Mouse (Mus musculus) lung, embryonic 14.5 days (tissue): Measurements from ENCODE around the gene Ddx20. TPM values are rescaled to one million over a fixed set of nuclear protein-coding genes. Genes with fewer than 3 reads are reported as not detected.

Source experiments
- ATAC-seq: fragments of 200-750 bp; cut with Nextera tagmentation; 2 replicates; pipeline ENCODE4 v1.8.0; 2017; ENCODE audit warnings: mild to moderate bottlenecking, moderate TSS enrichment, moderate library complexity; ENCODE audit not compliant: insufficient read depth
- DNase-seq: peaks from one replicate; pipeline ENCODE4 v3.0.0-alpha.2; 2015
- H3K27ac ChIP-seq: fragments of 300-500 bp; sonication (generic); 2 replicates; pipeline ENCODE4 v1.5.1; 2014; ENCODE audit warnings: low read depth, mild to moderate bottlenecking, moderate library complexity
- H3K27me3 ChIP-seq: fragments of 300-500 bp; sonication (generic); 2 replicates; pipeline ENCODE4 v1.6.1; 2014; ENCODE audit warnings: low read length, control low read depth; ENCODE audit not compliant: insufficient read depth
- H3K36me3 ChIP-seq: fragments of 300-500 bp; sonication (generic); 2 replicates; pipeline ENCODE4 v1.6.1; 2014; ENCODE audit warnings: control low read depth; ENCODE audit not compliant: insufficient read depth
- H3K4me1 ChIP-seq: fragments of 300-500 bp; sonication (generic); 2 replicates; pipeline ENCODE4 v1.6.1; 2014; ENCODE audit warnings: antibody characterized with exemption, control low read depth; ENCODE audit not compliant: insufficient read depth
- H3K4me2 ChIP-seq: fragments of 300-500 bp; sonication (generic); 2 replicates; pipeline ENCODE4 v1.6.1; 2014; ENCODE audit warnings: mild to moderate bottlenecking
- H3K4me3 ChIP-seq: fragments of 300-500 bp; sonication (generic); 2 replicates; pipeline ENCODE4 v1.5.1; 2014; ENCODE audit warnings: low read depth, low read length
- H3K9ac ChIP-seq: fragments of 300-500 bp; sonication (generic); 2 replicates; pipeline ENCODE4 v1.6.1; 2014
- H3K9me3 ChIP-seq: fragments of 300-500 bp; sonication (generic); 2 replicates; pipeline ENCODE4 v1.6.1; 2016; ENCODE audit warnings: low read depth, low read length, control low read depth
- CTCF ChIP-seq: IDR thresholded peaks from 2 replicates; pipeline ENCODE4 v1.5.1; 2016; ENCODE audit warnings: antibody characterized with exemption, low read depth
- WGBS: fragments of 180-500 bp; shearing (Covaris S2); extraction: QIAGEN DNeasy Blood & Tissue Kit; methylation state at CpG from one replicate; pipeline ENCODE4 v1.1.7; 2014; 5-methylcytosine and 5-hydroxymethylcytosine counted together
- polyA plus RNA-seq: library from polyadenylated mRNA; unstranded; fragments of >200 nt; fragmentation: Nextera tagmentation; extraction: Ambion mirVana; gene quantifications from 2 replicates; pipeline ENCODE4 v1.2.1, GENCODE M21; 2014

Gene Ddx20
- polyA plus RNA-seq, 1 experiment from 2014 or later: 45.0 TPM

- H3K4me2 ChIP-seq: no peak overlapping the region
- DNase-seq (no peak), ATAC-seq (peak; percentile 57)
- H3K36me3 ChIP-seq: no peaks in the 10 kb centered on the region
- H3K9me3 ChIP-seq: no peaks in the 10 kb centered on the region
- peaks cover 13% of the 10 kb centered on the region for H3K4me1 ChIP-seq
- H3K27ac ChIP-seq: peak overlapping the region; percentile 55; the same call in 1 of the 2 replicates
- no peak for TF ChIP-seq CTCF
- H3K9ac ChIP-seq: no peak overlapping the region
- no peak overlapping the region for H3K4me3 ChIP-seq
- 22% methylated on average over 3 of the region's 3 CpGs for WGBS
- no peaks in the 10 kb centered on the region for H3K27me3 ChIP-seq
Measured at GRCm38 (mm10) chr3:105699241-105699933, 12.0 kb upstream of the Ddx20 start.

- H3K4me1 ChIP-seq: peaks cover 10% of the 10 kb centered on the region
- no peak for TF ChIP-seq CTCF
- no peak for ATAC-seq
Measured at GRCm38 (mm10) chr3:105698311-105698710, 10.9 kb upstream of the Ddx20 start.

GRCm38 (mm10) chr3:105697148-105697441 lies 9.7 kb upstream of the Ddx20 start:
- H3K4me3 ChIP-seq: no peak overlapping the region
- DNase-seq: no peak
- no peak for TF ChIP-seq CTCF
- no peak overlapping the region for H3K4me2 ChIP-seq
- no peak for ATAC-seq
- H3K9ac ChIP-seq: no peak overlapping the region
- no peaks in the 10 kb centered on the region for H3K9me3 ChIP-seq
- WGBS: 75% methylated on average over 5 of the region's 5 CpGs
- no peaks in the 10 kb centered on the region; the same call in 1 of the 2 replicates for H3K27me3 ChIP-seq
- H3K27ac ChIP-seq: no peak overlapping the region
- no peaks in the 10 kb centered on the region for H3K36me3 ChIP-seq
- peaks cover 10% of the 10 kb centered on the region for H3K4me1 ChIP-seq

More at GRCm38 (mm10) chr3:105698311-105698710, 10.9 kb upstream of the Ddx20 start:
- Histone ChIP-seq H3K36me3 (no peaks in the 10 kb centered on the region), H3K4me2 (no peak overlapping the region), H3K27ac (no peak overlapping the region), H3K9me3 (no peaks in the 10 kb centered on the region), H3K4me3 (no peak overlapping the region), H3K9ac (no peak overlapping the region), H3K27me3 (no peaks in the 10 kb centered on the region; the same call in 1 of the 2 replicates)
- WGBS: 35% methylated on average over 1 of the region's 1 CpGs
- no peak for DNase-seq

- peaks cover 8% of the 10 kb centered on the region for H3K4me1 ChIP-seq
- no peak for TF ChIP-seq CTCF
- WGBS: 59% methylated on average over 17 of the region's 17 CpGs
- ATAC-seq (no peak), DNase-seq (no peak)
- H3K27ac ChIP-seq: peak overlapping the region; percentile 9; the same call in 1 of the 2 replicates
- no peaks in the 10 kb centered on the region for H3K9me3 ChIP-seq
- H3K9ac ChIP-seq: no peak overlapping the region
- no peaks in the 10 kb centered on the region; the same call in 1 of the 2 replicates for H3K27me3 ChIP-seq
- no peak overlapping the region; the same call in 1 of the 2 replicates for H3K4me2 ChIP-seq
- no peak overlapping the region for H3K4me3 ChIP-seq
- H3K36me3 ChIP-seq: no peaks in the 10 kb centered on the region
Measured at GRCm38 (mm10) chr3:105696387-105697147, 9.2 kb upstream of the Ddx20 start.

GRCm38 (mm10) chr3:105695476-105696386 lies 8.4 kb upstream of the Ddx20 start:
- H3K27ac ChIP-seq: peak overlapping the region; percentile 44; the same call in 1 of the 2 replicates

GRCm38 (mm10) chr3:105693327-105694080 lies 6.1 kb upstream of the Ddx20 start:
- Histone ChIP-seq H3K4me1 (0 out of 2 replicates have a peak, but pooled peaks cover 4% of the 10 kb centered on the region), H3K27me3 (no peaks in the 10 kb centered on the region; the same call in 1 of the 2 replicates), H3K9ac (no peak overlapping the region), H3K4me2 (no peak overlapping the region), H3K9me3 (no peaks in the 10 kb centered on the region), H3K4me3 (no peak overlapping the region), H3K27ac (no peak overlapping the region), H3K36me3 (no peaks in the 10 kb centered on the region)
- ATAC-seq: no peak
- WGBS: 58% methylated on average over 14 of the region's 14 CpGs
- DNase-seq: no peak
- no peak for TF ChIP-seq CTCF

More at GRCm38 (mm10) chr3:105695476-105696386, 8.4 kb upstream of the Ddx20 start:
- Histone ChIP-seq H3K4me2 (peak overlapping the region; percentile 35; the same call in 1 of the 2 replicates), H3K4me1 (0 out of 2 replicates have a peak, but pooled peaks cover 4% of the 10 kb centered on the region), H3K27me3 (no peaks in the 10 kb centered on the region; the same call in 1 of the 2 replicates), H3K9ac (no peak overlapping the region), H3K36me3 (no peaks in the 10 kb centered on the region), H3K4me3 (no peak overlapping the region), H3K9me3 (no peaks in the 10 kb centered on the region)
- DNase-seq (peak; percentile 33), ATAC-seq (peak; percentile 36; the same call in 1 of the 2 replicates)
- TF ChIP-seq CTCF: no peak
- WGBS: 29% methylated on average over 20 of the region's 20 CpGs
